Comparison of ENCODE assay signal across 20 mouse cellular contexts in the genomic region with DNA sequence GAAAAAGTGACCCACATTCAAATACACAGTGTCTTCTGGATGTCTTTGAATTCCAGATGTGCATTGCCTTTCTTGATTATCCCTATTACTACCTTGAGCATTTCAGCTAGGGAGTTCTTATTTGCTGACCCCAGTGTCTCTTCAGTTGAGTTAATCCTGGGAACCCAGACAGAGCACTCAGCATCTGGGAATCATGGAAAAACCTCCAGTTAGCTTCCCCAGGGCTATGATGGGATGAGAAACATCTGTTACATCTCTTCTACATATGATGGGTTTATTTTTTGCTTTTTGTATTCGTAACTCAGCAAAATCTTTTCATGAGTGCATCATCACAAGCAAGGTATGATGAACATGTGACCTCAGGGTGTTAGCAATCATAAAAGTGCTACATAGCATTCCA.
"Had no signal": no experiment of that assay in that cellular context is flagged by ENCODE, and none has a peak within 500 bp of the region (broad histone marks: within the 10 kb centered on the region; RNA-seq: fewer than 3 reads in every experiment).

No protein-coding gene starts in this region.

- H3K9me3 ChIP-seq: limb, embryonic 15.5 days; lung, embryonic 15.5 days; midbrain, embryonic 12.5 days; midbrain, embryonic 15.5 days; neural tube, embryonic 13.5 days had no signal

- H3K4me2 ChIP-seq: limb, embryonic 15.5 days; liver, embryonic 11.5 days; lung, embryonic 15.5 days; midbrain, embryonic 12.5 days; midbrain, embryonic 15.5 days; neural tube, embryonic 13.5 days had no signal

- ATAC-seq: liver, postnatal 0 days; midbrain, embryonic 15.5 days had no signal

- H3K9ac ChIP-seq: limb, embryonic 15.5 days; liver, embryonic 14.5 days; liver, postnatal 0 days; lung, embryonic 15.5 days; midbrain, embryonic 12.5 days; midbrain, embryonic 15.5 days; neural tube, embryonic 13.5 days had no signal

- H3K27ac ChIP-seq: limb, embryonic 15.5 days; liver, embryonic 14.5 days; lung, embryonic 15.5 days; midbrain, embryonic 12.5 days; midbrain, embryonic 15.5 days; neural tube, embryonic 13.5 days; stomach, postnatal 0 days had no signal

- H3K27me3 ChIP-seq: limb, embryonic 15.5 days; lung, embryonic 15.5 days; midbrain, embryonic 12.5 days; midbrain, embryonic 15.5 days; neural tube, embryonic 13.5 days had no signal

- H3K36me3 ChIP-seq: limb, embryonic 15.5 days; lung, embryonic 15.5 days; midbrain, embryonic 12.5 days; midbrain, embryonic 15.5 days; neural tube, embryonic 13.5 days had no signal

- H3K4me1 ChIP-seq: limb, embryonic 15.5 days; lung, embryonic 15.5 days; midbrain, embryonic 12.5 days; midbrain, embryonic 15.5 days; neural tube, embryonic 13.5 days had no signal

- H3K4me3 ChIP-seq: limb, embryonic 15.5 days; lung, embryonic 15.5 days; midbrain, embryonic 12.5 days; midbrain, embryonic 15.5 days; neural tube, embryonic 13.5 days had no signal

- DNase-seq: kidney, adult 18-20 months; kidney, adult 9 months; kidney, postnatal 14 days; kidney, postnatal 4 days; layer of hippocampus, adult 9-11 months; liver, postnatal 0 days; lung, postnatal 10 days; lung, postnatal 4 days; retina, postnatal 1 day; thymus, adult 2 months; thymus, postnatal 14 days; thymus, postnatal 4 days had no signal
